Mouse (Mus musculus): ENCODE data around the gene Rbpjl. TPM values are rescaled to one million over a fixed set of nuclear protein-coding genes. Genes with fewer than 3 reads are reported as not detected.

Rbpjl gene
- polyA plus RNA-seq, 1 experiment = not detected

- Histone ChIP-seq H3K4me1 (ENCODE audit: control insufficient read depth, insufficient read depth, low read length) (peaks cover 2% of the 10 kb centered on the region; the same call in 1 of the 2 replicates), H3K27ac (ENCODE audit: insufficient read depth, low read length) (no peak within 1 kb of the TSS), H3K4me3 (ENCODE audit: insufficient read depth, low read length) (peak within 1 kb of the TSS; percentile 43)
- TF ChIP-seq POLR2A (IDR thresholded peaks at IDR 0.05; ENCODE audit: low read depth, low read length) = no peak
- no peak for TF ChIP-seq CTCF (IDR thresholded peaks at IDR 0.05; ENCODE audit: borderline replicate concordance, insufficient read depth, low read length)
Observed at GRCm38 (mm10) chr2:164389020-164389419, 13.9 kb upstream of the Rbpjl start, which contains the start of gene Slpi. Gene Slpi (minus strand): TSS chr2:164389095.

GRCm38 (mm10) chr2:164389499-164389898, 13.4 kb upstream of the Rbpjl start:
- no peak overlapping the region for H3K27ac ChIP-seq (ENCODE audit: insufficient read depth, low read length)
- peak overlapping the region; percentile 43 for H3K4me3 ChIP-seq (ENCODE audit: insufficient read depth, low read length)
- TF ChIP-seq CTCF (IDR thresholded peaks at IDR 0.05; ENCODE audit: borderline replicate concordance, insufficient read depth, low read length) (peak; percentile 61), POLR2A (IDR thresholded peaks at IDR 0.05; ENCODE audit: low read depth, low read length) (no peak)
- no peaks in the 10 kb centered on the region for H3K4me1 ChIP-seq (ENCODE audit: control insufficient read depth, insufficient read depth, low read length)

GRCm38 (mm10) chr2:164393126-164393525, 9.8 kb upstream of the Rbpjl start:
- no peaks in the 10 kb centered on the region for H3K4me1 ChIP-seq (ENCODE audit: control insufficient read depth, insufficient read depth, low read length)
- no peak overlapping the region for H3K27ac ChIP-seq (ENCODE audit: insufficient read depth, low read length)
- no peak overlapping the region for H3K4me3 ChIP-seq (ENCODE audit: insufficient read depth, low read length)
- TF ChIP-seq CTCF (IDR thresholded peaks at IDR 0.05; ENCODE audit: borderline replicate concordance, insufficient read depth, low read length) = no peak
- no peak for TF ChIP-seq POLR2A (IDR thresholded peaks at IDR 0.05; ENCODE audit: low read depth, low read length)

GRCm38 (mm10) chr2:164396076-164396475, 6.9 kb upstream of the Rbpjl start:
- Histone ChIP-seq H3K4me1 (ENCODE audit: control insufficient read depth, insufficient read depth, low read length) (no peaks in the 10 kb centered on the region), H3K4me3 (ENCODE audit: insufficient read depth, low read length) (no peak overlapping the region), H3K27ac (ENCODE audit: insufficient read depth, low read length) (no peak overlapping the region)
- TF ChIP-seq CTCF (IDR thresholded peaks at IDR 0.05; ENCODE audit: borderline replicate concordance, insufficient read depth, low read length) (no peak), POLR2A (IDR thresholded peaks at IDR 0.05; ENCODE audit: low read depth, low read length) (no peak)

GRCm38 (mm10) chr2:164396911-164397310, 6.0 kb upstream of the Rbpjl start:
- Histone ChIP-seq H3K4me3 (ENCODE audit: insufficient read depth, low read length) (no peak overlapping the region), H3K4me1 (ENCODE audit: control insufficient read depth, insufficient read depth, low read length) (no peaks in the 10 kb centered on the region), H3K27ac (ENCODE audit: insufficient read depth, low read length) (no peak overlapping the region)
- no peak for TF ChIP-seq POLR2A (IDR thresholded peaks at IDR 0.05; ENCODE audit: low read depth, low read length)
- TF ChIP-seq CTCF (IDR thresholded peaks at IDR 0.05; ENCODE audit: borderline replicate concordance, insufficient read depth, low read length) = no peak

GRCm38 (mm10) chr2:164403396-164404081, 598 bp downstream of the Rbpjl start:
- Histone ChIP-seq H3K27ac (ENCODE audit: insufficient read depth, low read length) (no peak overlapping the region), H3K4me3 (ENCODE audit: insufficient read depth, low read length) (no peak overlapping the region), H3K4me1 (ENCODE audit: control insufficient read depth, insufficient read depth, low read length) (0 out of 2 replicates have a peak, but pooled peaks cover 2% of the 10 kb centered on the region)
- TF ChIP-seq POLR2A (IDR thresholded peaks at IDR 0.05; ENCODE audit: low read depth, low read length) (no peak), CTCF (IDR thresholded peaks at IDR 0.05; ENCODE audit: borderline replicate concordance, insufficient read depth, low read length) (no peak)

- Histone ChIP-seq H3K4me3 (ENCODE audit: insufficient read depth, low read length) (peak overlapping the region; percentile 5; the same call in 1 of the 2 replicates), H3K4me1 (ENCODE audit: control insufficient read depth, insufficient read depth, low read length) (0 out of 2 replicates have a peak, but pooled peaks cover 2% of the 10 kb centered on the region), H3K27ac (ENCODE audit: insufficient read depth, low read length) (no peak overlapping the region)
- no peak for TF ChIP-seq CTCF (IDR thresholded peaks at IDR 0.05; ENCODE audit: borderline replicate concordance, insufficient read depth, low read length)
- no peak for TF ChIP-seq POLR2A (IDR thresholded peaks at IDR 0.05; ENCODE audit: low read depth, low read length)
Observed at GRCm38 (mm10) chr2:164404082-164404990, 1.4 kb downstream of the Rbpjl start.

GRCm38 (mm10) chr2:164405060-164405459, 2.1 kb downstream of the Rbpjl start, which contains the start of gene Matn4:
Gene Matn4 (minus strand): TSS chr2:164405160.
- Histone ChIP-seq H3K27ac (ENCODE audit: insufficient read depth, low read length) (no peak within 1 kb of the TSS), H3K4me3 (ENCODE audit: insufficient read depth, low read length) (peak within 1 kb of the TSS; percentile 5; the same call in 1 of the 2 replicates), H3K4me1 (ENCODE audit: control insufficient read depth, insufficient read depth, low read length) (0 out of 2 replicates have a peak, but pooled peaks cover 2% of the 10 kb centered on the region)
- TF ChIP-seq POLR2A (IDR thresholded peaks at IDR 0.05; ENCODE audit: low read depth, low read length) = no peak
- TF ChIP-seq CTCF (IDR thresholded peaks at IDR 0.05; ENCODE audit: borderline replicate concordance, insufficient read depth, low read length) = no peak

- 0 out of 2 replicates have a peak, but pooled peaks cover 2% of the 10 kb centered on the region for H3K4me1 ChIP-seq (ENCODE audit: control insufficient read depth, insufficient read depth, low read length)
Observed at GRCm38 (mm10) chr2:164405519-164405918, 2.6 kb downstream of the Rbpjl start.

More at GRCm38 (mm10) chr2:164405519-164405918, 2.6 kb downstream of the Rbpjl start:
- Histone ChIP-seq H3K4me3 (ENCODE audit: insufficient read depth, low read length) (no peak overlapping the region), H3K27ac (ENCODE audit: insufficient read depth, low read length) (no peak overlapping the region)
- TF ChIP-seq CTCF (IDR thresholded peaks at IDR 0.05; ENCODE audit: borderline replicate concordance, insufficient read depth, low read length) (no peak), POLR2A (IDR thresholded peaks at IDR 0.05; ENCODE audit: low read depth, low read length) (no peak)
